Mouse (Mus musculus) E14TG2a.4 (cell line): ENCODE measurements at regions not wholly inside any gene's neighbourhood (a gene's known extent, or its start where the extent isn't known, plus 50 kb on each side); places are given as distances from the start of the nearest gene placed in this dataset.

Source experiments
- CTCF ChIP-seq: conservative IDR thresholded peaks from 2 replicates; pipeline ENCODE4 v1.5.1; 2014; ENCODE audit warnings: low read length
- NANOG ChIP-seq: IDR thresholded peaks from 2 replicates; pipeline ENCODE4 v1.6.1; 2014; ENCODE audit warnings: borderline replicate concordance, low read length, mixed read lengths
- POU5F1 ChIP-seq: IDR thresholded peaks from 2 replicates; pipeline ENCODE4 v1.6.1; 2014; ENCODE audit warnings: low read length, borderline replicate concordance

- no peak for TF ChIP-seq CTCF
- TF ChIP-seq POU5F1: no peak
- TF ChIP-seq NANOG: no peak
These were observed 82.3 kb upstream of the Enox2 start for GRCm38 (mm10) chrX:49370384-49370783.
